Mouse (Mus musculus): Measurements from ENCODE around the gene Lpar1.

DNA sequence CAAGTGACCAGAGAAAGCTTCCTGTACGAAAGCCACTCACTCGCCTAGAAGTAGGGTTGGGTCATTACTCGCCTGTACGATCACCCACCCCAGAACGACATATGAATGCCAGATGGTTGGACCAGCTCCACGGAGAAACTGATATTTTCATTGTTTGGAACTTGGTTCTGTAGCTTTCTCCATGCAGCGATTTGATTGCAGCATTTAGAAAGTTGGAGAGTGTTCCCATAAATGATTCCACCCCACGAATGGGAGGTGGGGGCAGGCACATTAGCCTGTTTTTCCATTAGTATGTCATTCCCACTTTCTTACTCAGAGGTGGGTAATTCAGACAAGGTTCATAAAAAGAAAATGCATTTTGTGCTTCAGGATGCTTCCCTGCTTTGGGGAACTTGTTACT is 14.8 kb upstream of the Lpar1 start:
- TF ChIP-seq CTCF (IDR thresholded peaks at IDR 0.05; ENCODE audit: extremely low read depth, insufficient read depth, low read length), result no peak
- no peak for TF ChIP-seq POLR2A (IDR thresholded peaks at IDR 0.05; ENCODE audit: extremely low read depth, insufficient read depth, low read length)

All from cortical plate, adult 2 months (tissue).